Mouse (Mus musculus) frontal cortex, adult 2 months (tissue): ENCODE measurements at regions not wholly inside any gene's neighbourhood (a gene's known extent, or its start where the extent isn't known, plus 50 kb on each side); places are given as distances from the start of the nearest gene placed in this dataset.
A peak's percentile ranks its signal among the peaks of the same experiment; 100 is the strongest.

Source experiments
- DNase-seq, 2 experiments: peaks; one replicate each; pipeline ENCODE4 v3.0.0; 2022; ENCODE audit warnings: low spot score in 1 of 2; ENCODE audit errors: extremely low spot score in 1 of 2

GRCm38 (mm10) chr14:109457537-109458053, 543.6 kb upstream of the Slitrk1 start:
- peak in 1 of 2 experiments; percentile 12 for DNase-seq

GRCm38 (mm10) chr14:109434205-109434604, 520.2 kb upstream of the Slitrk1 start:
- peak in 1 of 2 experiments; percentile 8 for DNase-seq

- DNase-seq, result no peak
Measured at GRCm38 (mm10) chr14:109432893-109433524, 519.1 kb upstream of the Slitrk1 start.
